Mouse (Mus musculus) cerebellum, adult (tissue): ENCODE data around the gene Oasl2.
"Not testable (repeated sequence)": the region's sequence is repeated elsewhere in the genome, so short reads cannot be mapped to it uniquely, and the experiment has no call there.

Source experiments
- ATAC-seq: cut with Nextera tagmentation; 2 replicates; pipeline ENCODE4 v1.9.2; 2017; ENCODE audit warnings: mild to moderate bottlenecking, moderate library complexity, mixed read lengths; ENCODE audit not compliant: insufficient number of reproducible peaks, low FRiP score, low TSS enrichment

The Oasl2 gene

GRCm38 (mm10) chr5:114913686-114914085 lies 16.9 kb downstream of the Oasl2 start:
- no peak for ATAC-seq

- no peak for ATAC-seq
Measured at GRCm38 (mm10) chr5:114914855-114915254, 18.1 kb downstream of the Oasl2 start.

- no peak for ATAC-seq
Measured at GRCm38 (mm10) chr5:114915854-114916253, 19.1 kb downstream of the Oasl2 start.

GRCm38 (mm10) chr5:114916777-114917176 lies 20.0 kb downstream of the Oasl2 start:
- no peak for ATAC-seq

GRCm38 (mm10) chr5:114917357-114917756 lies 20.6 kb downstream of the Oasl2 start:
- not testable (repeated sequence) for ATAC-seq

GRCm38 (mm10) chr5:114921551-114922365 lies 25.0 kb downstream of the Oasl2 start:
- no peak for ATAC-seq

- ATAC-seq: peak; percentile 74; the same call in 1 of the 2 replicates
Measured at GRCm38 (mm10) chr5:114922366-114922731, 25.6 kb downstream of the Oasl2 start.

- ATAC-seq: no peak
Measured at GRCm38 (mm10) chr5:114922998-114923473, 26.3 kb downstream of the Oasl2 start, which contains the start of gene Oasl1. Oasl1 (plus strand) TSS chr5:114923240.

GRCm38 (mm10) chr5:114926153-114926684 lies 29.5 kb downstream of the Oasl2 start:
- ATAC-seq: no peak

- ATAC-seq: no peak
Measured at GRCm38 (mm10) chr5:114926753-114927152, 30.0 kb downstream of the Oasl2 start.

GRCm38 (mm10) chr5:114931626-114932025 lies 34.9 kb downstream of the Oasl2 start:
- no peak for ATAC-seq

GRCm38 (mm10) chr5:114933206-114933605 lies 36.5 kb downstream of the Oasl2 start:
- no peak for ATAC-seq

GRCm38 (mm10) chr5:114935838-114936237 lies 39.1 kb downstream of the Oasl2 start:
- no peak for ATAC-seq

GRCm38 (mm10) chr5:114941138-114941537 lies 44.4 kb downstream of the Oasl2 start:
- ATAC-seq: not testable (repeated sequence)

GRCm38 (mm10) chr5:114942074-114942765 lies 45.5 kb downstream of the Oasl2 start, which contains the start of gene 2210016L21Rik:
2210016L21Rik (plus strand) TSS chr5:114942158.
- peak; percentile 92; the same call in 1 of the 2 replicates for ATAC-seq

- ATAC-seq: no peak
Measured at GRCm38 (mm10) chr5:114942766-114943130, 46.0 kb downstream of the Oasl2 start.

GRCm38 (mm10) chr5:114945072-114945471 lies 48.3 kb downstream of the Oasl2 start:
- no peak for ATAC-seq

- ATAC-seq: 0 out of 2 replicates have a peak, but pooled peaks have one; percentile 16
Measured at GRCm38 (mm10) chr5:114948891-114949290, 52.2 kb downstream of the Oasl2 start.

- 0 out of 2 replicates have a peak, but pooled peaks have one; percentile 17 for ATAC-seq
Measured at GRCm38 (mm10) chr5:114949316-114949715, 52.6 kb downstream of the Oasl2 start.

GRCm38 (mm10) chr5:114949812-114950211 lies 53.1 kb downstream of the Oasl2 start:
- no peak for ATAC-seq

GRCm38 (mm10) chr5:114950669-114951068 lies 53.9 kb downstream of the Oasl2 start:
- ATAC-seq: no peak
